Mouse (Mus musculus) thymus, postnatal 0 days (tissue): ENCODE results near the gene Gm20388. TPM values are rescaled to one million over a fixed set of nuclear protein-coding genes. Genes with fewer than 3 reads are reported as not detected.
"Not testable (repeated sequence)": the region's sequence is repeated elsewhere in the genome, so short reads cannot be mapped to it uniquely, and the experiment has no call there.

Experiments used
- DNase-seq: peaks from one replicate; pipeline ENCODE4 v3.0.0-alpha.2; 2015; ENCODE audit warnings: low spot score
- polyA plus RNA-seq: library from polyadenylated mRNA; unstranded; fragments of >200 nt; fragmentation: Nextera tagmentation; extraction: Ambion mirVana; gene quantifications from 2 replicates; pipeline ENCODE4 v1.2.1, GENCODE M21; 2015

Gene Gm20388
- polyA plus RNA-seq, 1 experiment from 2014 or later: not detected

DNA sequence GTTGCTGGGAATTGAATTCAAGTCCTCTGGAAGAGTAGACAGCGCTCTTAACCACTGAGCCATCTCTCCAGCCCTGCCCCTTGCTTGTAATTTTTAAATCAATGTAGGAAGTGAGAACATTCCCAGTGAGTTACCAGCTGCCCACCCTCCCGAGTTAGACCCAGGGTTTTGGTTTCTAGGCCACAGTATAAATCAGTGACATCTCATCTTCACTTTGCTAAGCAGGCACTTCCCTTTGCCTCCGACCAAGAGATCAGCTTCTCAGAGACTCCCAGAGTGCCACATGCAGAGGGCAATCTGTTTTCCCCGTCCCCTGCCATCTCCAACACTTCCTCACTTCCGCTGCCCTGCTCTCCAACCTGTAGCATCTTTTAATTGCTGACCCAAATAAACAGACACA is 3987.9 kb downstream of the Gm20388 start:
- DNase-seq: no peak

DNA sequence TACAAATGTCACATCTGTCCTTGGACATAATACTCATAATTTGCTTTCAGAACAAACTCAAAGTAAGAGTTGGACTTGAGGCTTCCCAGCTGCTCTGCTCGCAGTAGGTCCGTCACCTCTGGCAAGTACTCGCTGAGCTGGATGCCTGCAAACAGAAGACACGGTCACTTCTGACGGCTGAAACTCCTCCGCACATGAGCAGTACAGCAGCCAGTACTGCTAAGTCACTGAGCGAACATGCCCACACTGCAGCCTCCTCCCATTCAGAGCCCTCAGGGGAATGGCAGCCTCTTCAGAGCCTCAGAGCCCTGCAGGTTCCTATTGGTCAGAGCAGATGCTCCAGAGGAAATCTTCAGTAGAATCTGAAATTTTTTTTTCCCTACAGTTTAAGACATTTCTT is 3988.7 kb downstream of the Gm20388 start:
- DNase-seq: no peak

DNA sequence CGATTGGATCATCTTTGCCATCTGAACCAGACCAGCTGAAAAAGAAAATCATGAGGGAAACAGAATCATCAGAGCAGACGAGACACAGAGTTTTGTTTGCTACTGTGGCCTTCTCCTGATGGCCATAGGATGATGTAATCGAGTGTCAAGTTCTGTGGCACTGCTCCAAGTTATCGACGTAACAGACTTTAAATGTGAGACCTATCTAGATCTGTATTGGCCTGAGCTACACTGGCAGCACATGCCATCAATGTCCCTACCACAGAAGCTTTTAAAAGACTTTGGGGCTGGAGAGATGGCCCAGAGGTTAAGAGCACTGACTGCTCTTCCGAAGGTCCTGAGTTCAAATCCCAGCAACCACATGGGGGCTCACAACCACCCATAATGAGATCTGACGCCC is 3992.0 kb downstream of the Gm20388 start:
- no peak for DNase-seq

GRCm38 (mm10) chr8:123907604-123908003 is 3997.0 kb downstream of the Gm20388 start:
- DNase-seq: no peak

- DNase-seq: no peak
Observed at GRCm38 (mm10) chr8:123912265-123912664, 4001.6 kb downstream of the Gm20388 start.

GRCm38 (mm10) chr8:123914635-123915034 is 4004.0 kb downstream of the Gm20388 start:
- DNase-seq: no peak

DNA sequence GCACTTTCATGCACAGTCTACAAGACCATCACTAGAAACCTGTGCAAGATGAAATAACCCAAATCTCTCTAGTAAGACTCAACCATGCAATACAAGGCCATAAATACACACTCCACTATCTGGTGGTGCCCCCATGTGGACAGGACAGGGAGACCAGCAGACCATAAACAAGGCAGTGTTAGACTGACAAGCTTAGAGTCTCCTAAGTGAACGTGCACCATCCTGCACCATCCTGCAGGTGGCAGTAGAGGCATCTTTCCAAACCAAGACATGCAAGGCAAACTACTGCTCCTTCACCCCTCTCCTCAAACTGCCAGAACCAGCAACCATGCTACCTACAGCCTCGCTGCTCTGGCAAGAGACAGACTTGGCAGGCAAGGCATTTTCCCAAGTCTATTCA is 4014.1 kb downstream of the Gm20388 start:
- peak; percentile 83 for DNase-seq

DNA sequence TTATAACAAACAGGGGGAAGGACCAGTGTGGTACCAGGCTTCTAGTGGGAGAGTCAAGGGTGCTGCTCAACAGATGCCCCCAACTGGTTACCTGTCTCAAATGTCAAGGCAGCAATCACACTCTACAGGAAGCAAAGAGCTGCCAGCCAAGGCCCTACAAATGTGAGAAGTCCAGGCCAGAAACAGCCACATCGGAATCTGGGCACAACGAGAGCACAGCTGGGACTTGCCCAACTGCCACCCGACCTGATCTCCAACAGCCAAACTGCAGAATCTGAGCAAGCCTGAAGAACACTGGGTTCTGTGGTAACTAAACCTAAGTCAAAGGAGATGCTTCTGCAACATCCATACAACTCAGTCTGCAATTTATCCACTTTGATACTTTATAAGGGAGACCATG is 4015.0 kb downstream of the Gm20388 start:
- DNase-seq: no peak

DNA sequence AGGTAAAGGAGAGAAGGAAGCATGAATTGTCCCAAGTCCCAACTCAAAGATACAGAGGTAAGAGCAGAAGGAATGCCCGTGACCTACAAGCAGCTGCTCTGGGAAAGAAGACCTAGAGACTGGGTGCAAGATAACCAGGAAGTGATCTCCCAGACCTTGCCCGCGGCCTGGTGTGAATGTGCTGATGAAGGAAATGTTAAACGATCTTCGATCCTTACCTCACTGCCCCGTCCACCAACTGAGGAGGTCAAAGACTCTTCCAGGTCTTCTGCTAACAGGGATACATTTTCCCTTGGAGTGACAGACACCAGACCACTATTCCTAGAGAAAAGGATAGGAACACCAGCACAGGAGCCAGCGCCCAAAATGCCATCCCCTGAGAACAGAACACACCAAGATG is 4018.4 kb downstream of the Gm20388 start:
- no peak for DNase-seq

DNA sequence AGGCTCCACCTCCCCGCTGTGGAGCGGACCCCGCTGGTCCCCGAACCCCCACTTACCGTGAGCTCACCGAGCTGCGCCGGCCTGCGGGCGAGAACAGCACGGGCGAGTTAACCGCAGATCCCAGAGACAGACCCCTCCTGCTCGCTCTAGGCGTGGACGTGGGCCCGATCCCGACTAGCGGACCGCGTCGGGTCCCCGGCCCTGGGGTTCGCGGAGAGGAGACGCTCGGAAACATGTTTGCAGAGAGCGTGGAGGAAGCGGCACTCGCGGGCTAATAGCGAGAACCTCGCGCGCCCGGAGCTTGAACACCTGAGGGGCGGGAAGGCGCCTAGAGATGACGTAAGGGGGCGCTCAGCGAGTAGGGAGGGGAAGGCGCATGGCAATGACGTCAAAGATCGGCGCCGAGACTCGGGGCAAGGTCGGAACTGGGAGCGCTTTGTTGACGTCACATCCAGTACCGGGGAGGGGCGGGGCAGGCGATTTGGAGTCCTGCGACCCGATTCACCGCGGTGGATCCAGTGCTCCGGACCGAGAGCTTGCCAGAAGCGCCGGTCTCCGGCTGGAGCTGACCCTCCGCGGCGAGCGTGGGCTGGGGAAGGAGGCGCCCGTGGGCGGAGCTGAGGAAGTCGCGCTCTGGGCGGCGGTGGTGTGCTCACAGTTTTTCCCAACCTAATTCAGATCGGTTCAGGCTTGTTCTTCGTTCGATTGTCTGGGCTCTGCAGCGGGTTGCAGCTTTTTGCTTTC is 4038.5 kb downstream of the Gm20388 start, which contains the start of gene Nup133:
Nup133 (minus strand) TSS at position 324 of the 744 bp plus-strand sequence.
- DNase-seq: peak; percentile 99

- no peak for DNase-seq
Observed at GRCm38 (mm10) chr8:123949686-123949986, 4039.0 kb downstream of the Gm20388 start.

DNA sequence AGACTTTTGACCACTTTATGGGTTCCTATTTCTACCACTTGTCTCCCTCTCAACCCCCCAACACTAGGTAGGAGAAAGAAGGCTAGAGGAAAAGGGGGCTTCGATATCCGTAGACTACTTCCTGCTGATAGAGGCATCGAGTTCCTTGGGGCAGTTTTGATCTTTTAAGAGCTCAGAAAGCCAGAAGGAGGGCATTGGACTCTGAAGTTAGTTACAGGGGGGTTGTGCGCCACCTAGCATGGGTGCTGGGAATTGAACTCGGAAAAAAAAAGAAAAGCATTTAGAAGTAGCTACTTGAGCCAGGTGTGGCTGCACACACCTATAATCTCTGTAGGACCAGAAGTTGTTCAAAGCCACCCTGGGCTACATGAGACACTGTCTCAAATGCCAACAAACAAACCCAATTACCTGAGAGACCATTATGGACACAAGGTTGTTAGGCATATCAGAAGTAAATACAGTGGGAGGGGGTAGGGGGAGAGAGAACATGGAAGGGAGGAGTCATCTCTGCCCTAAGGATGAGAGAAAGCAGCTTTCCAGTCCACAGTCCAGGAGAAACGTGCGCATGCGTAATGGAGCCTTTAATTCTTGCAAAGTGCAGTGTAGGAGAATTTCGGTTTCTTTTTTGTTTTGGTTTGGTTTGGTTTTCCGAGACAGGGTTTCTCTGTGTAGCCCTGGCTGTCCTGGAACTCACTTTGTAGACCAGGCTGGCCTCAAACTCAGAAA is 4039.6 kb downstream of the Gm20388 start:
- peak; percentile 81 for DNase-seq

- DNase-seq: no peak
Observed at GRCm38 (mm10) chr8:123953686-123954085, 4043.0 kb downstream of the Gm20388 start.

DNA sequence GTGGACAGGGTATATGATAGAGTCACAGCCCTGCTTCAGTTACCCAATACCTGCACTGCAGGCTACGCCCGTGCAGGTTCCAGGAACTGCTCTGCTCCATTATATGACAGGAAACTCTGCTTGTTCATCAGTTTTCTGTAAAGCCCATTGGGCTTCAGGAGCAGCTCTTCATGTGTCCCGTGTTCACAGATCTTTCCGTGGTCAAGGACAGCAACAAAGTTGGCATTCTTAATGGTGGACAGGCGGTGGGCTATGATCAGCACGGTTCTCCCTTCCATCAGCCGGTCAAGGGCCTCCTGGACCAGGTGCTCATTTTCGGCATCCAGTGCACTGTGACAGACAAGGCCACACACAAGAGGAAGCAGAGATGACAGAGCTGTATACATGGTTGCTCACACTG is 4043.6 kb downstream of the Gm20388 start:
- no peak for DNase-seq

DNA sequence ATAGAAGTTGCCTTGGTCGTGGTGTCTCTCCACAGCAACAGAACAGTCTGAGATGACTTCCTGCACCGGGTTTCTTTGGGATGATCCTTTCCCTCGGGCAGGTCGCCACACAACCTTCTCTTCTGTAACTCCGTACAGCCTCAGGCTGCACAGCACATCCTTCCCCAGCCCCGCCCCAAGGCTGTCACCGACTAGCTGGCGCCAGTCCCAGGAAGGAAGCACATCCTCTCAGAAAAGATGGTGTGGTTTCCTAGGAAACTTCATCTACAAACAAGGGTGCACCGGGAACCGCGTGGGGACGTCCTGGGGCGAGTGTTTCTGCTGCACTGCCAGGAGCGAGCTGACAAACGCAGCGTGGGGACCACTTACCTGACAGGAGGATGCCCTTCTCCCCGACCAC is 4047.5 kb downstream of the Gm20388 start:
- no peak for DNase-seq

- no peak for DNase-seq
Observed at GRCm38 (mm10) chr8:123959473-123959872, 4048.8 kb downstream of the Gm20388 start.

GRCm38 (mm10) chr8:123960056-123960455 is 4049.4 kb downstream of the Gm20388 start:
- DNase-seq: no peak

DNA sequence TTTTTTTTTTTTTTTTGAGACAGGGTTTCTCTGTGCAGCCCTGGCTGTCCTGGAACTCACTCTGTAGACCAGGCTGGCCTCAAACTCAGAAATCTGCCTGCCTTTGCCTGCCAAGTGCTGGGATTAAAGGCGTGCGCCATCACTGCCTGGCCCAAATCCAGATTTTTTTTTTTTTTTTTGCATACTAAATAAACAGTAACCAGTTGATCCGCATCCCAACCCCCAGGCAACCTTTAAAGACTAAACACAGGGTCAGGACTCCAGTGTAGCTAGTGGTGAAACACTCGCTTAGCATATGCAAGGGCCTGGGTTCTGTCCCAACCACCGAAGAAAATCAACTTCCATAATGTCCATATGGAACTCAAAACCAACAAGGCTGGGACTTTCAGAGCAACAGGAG is 4049.9 kb downstream of the Gm20388 start:
- not testable (repeated sequence) for DNase-seq

- no peak for DNase-seq
Observed at GRCm38 (mm10) chr8:123961371-123961770, 4050.7 kb downstream of the Gm20388 start.

DNA sequence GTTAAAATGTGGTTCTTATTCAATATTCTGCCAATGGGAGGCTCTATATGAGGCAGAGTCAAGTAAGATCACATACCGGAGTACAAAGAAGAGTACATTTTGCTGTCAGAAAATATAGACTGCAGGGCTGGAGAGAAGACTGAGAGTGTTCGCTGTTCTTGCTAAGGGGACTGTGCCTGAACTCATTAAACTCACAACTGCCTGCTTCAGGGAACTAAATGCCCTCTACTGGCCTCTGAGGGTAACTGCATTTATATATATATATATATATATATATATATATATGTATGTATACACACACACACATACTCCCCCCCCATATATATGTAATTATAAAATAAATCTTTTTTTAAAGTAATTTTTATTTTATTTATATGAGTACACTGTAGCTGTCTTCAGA is 4056.3 kb downstream of the Gm20388 start:
- DNase-seq: peak; percentile 40

DNA sequence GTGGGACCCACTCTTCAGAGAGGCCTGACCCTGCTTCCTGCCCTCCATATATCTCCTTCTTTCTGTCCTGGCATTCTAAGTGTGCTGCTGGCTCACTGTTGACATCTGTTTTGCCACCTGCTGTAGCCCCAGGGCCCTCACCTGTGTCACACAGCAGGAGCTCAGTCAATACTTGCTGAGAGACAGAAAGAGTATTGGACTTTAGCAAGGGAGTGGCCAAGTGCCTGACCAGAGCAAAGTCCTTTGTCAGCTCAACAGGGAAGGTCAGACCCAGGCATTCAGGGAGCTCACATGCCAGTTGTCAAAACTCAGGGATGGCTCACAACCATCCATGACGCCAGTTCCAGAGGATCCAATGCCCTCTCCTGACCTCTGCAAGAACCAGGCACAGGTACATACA is 4062.9 kb downstream of the Gm20388 start:
- DNase-seq: no peak

GRCm38 (mm10) chr8:123977499-123977898 is 4066.9 kb downstream of the Gm20388 start:
- no peak for DNase-seq
